Mouse (Mus musculus) lung, postnatal 0 days (tissue): ENCODE measurements around the gene Tsga13.

ENCODE experiments used
- CTCF ChIP-seq: IDR thresholded peaks from 2 replicates; pipeline ENCODE4 v1.5.1; 2016; ENCODE audit warnings: antibody characterized with exemption, mild to moderate bottlenecking
- EP300 ChIP-seq: IDR thresholded peaks from 2 replicates; pipeline ENCODE4 v1.6.1; 2016; ENCODE audit warnings: antibody characterized with exemption, mild to moderate bottlenecking, control low read depth

DNA sequence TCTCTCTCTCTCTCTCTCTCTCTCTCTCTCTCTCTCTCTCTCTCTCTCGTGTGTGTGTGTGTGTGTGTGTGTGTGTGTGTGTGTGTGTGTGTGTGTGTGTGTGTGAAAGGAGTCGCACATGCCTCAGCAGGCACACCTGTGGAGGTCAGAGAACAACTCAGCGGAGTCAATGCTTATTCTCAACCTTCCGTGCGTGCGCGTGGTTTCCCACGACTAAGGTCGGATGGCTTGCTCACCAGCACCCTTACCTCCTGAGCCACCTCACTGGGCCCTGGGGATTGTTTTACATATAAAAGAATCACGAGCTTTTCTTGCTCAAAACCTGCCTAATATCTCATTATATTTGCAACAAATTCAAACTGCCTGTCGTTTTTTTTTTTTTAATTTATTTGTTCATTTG lies 6.5 kb upstream of the Tsga13 start:
- TF ChIP-seq EP300 (no peak), CTCF (no peak)
